Mouse (Mus musculus): ENCODE measurements around the gene Gm47985. TPM values are rescaled to one million over a fixed set of nuclear protein-coding genes. Genes with fewer than 3 reads are reported as not detected.

The Gm47985 gene
- polyA plus RNA-seq (2014; fragmentation: Illumina TruSeq; extraction: RNeasy Lipid Tissue Mini Kit (QIAGEN cat#74804); ENCODE audit: low read depth, low replicate concordance), result not detected

GRCm38 (mm10) chr1:151182266-151182665 lies at the start of gene Gm47985:
Gene Gm47985 (plus strand): TSS chr1:151182537.

GRCm38 (mm10) chr1:151192075-151192474 lies 9.7 kb downstream of the Gm47985 start, which contains the start of gene Gm8947:
Gene Gm8947 (plus strand): TSS chr1:151192376.

DNA sequence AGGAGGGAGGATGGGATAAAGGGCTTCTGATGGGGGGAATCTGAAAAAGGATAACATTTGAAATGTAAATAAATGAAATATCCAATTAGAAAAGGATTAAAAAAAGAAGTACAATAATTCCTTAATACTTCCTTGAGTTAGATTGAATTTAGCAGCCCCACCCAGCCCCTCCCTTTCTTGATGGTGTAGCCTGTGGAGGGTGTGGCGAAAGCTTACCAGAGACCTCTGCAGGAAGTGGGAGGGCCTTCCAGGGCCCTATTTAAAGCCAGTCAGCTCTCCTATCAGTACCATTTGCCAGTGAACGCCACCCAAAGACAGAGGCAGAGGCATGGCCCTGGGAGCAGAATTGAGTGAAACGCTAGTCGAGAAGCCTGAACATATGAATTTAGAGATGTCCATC lies 15.8 kb downstream of the Gm47985 start, which contains the start of gene Gm47995:
TSS of gene Gm47995 (plus strand) at position 329 of the 400 bp plus-strand sequence.

GRCm38 (mm10) chr1:151203818-151204217 lies 21.5 kb downstream of the Gm47985 start, which contains the start of gene 3110040M04Rik:
Gene 3110040M04Rik (plus strand): TSS chr1:151204121.

DNA sequence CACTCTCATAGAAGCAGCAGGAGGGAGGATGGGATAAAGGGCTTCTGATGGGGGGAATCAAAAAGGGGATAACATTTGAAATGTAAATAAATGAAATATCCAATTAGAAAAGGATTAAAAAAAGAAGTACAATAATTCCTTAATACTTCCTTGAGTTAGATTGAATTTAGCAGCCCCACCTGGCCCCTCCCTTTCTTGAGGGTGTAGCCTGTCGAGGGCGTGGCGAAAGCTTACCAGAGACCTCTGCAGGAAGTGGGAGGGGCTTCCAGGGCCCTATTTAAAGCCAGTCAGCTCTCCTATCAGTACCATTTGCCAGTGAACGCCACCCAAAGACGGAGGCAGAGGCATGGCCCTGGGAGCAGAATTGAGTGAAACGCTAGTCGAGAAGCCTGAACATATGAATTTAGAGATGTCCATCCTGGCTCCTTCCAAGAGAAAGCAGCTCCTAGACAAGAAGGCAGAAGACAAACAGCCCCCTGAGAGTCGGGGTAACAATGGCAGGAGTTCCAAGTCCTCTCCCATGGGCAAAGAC lies 27.6 kb downstream of the Gm47985 start, which contains the start of gene Gm47996:
TSS of gene Gm47996 (plus strand) at position 308 of the 532 bp plus-strand sequence.

Other genes starting within 250 kb of the Gm47985 start
- gene Hmcn1, start 189.1 kb upstream of the Gm47985 start, polyA plus RNA-seq (2014; fragmentation: Illumina TruSeq; extraction: RNeasy Lipid Tissue Mini Kit (QIAGEN cat#74804); ENCODE audit: low read depth, low replicate concordance), result 0.52 TPM
- gene Gm8947, start 9.8 kb downstream of the Gm47985 start, polyA plus RNA-seq (2014; fragmentation: Illumina TruSeq; extraction: RNeasy Lipid Tissue Mini Kit (QIAGEN cat#74804); ENCODE audit: low read depth, low replicate concordance), result not detected
- gene Gm47995, start 15.9 kb downstream of the Gm47985 start, polyA plus RNA-seq (2014; fragmentation: Illumina TruSeq; extraction: RNeasy Lipid Tissue Mini Kit (QIAGEN cat#74804); ENCODE audit: low read depth, low replicate concordance), result not detected
- gene 3110040M04Rik, start 21.6 kb downstream of the Gm47985 start, polyA plus RNA-seq (2014; fragmentation: Illumina TruSeq; extraction: RNeasy Lipid Tissue Mini Kit (QIAGEN cat#74804); ENCODE audit: low read depth, low replicate concordance), result not detected
- not detected for gene Gm47996, start 27.6 kb downstream of the Gm47985 start, polyA plus RNA-seq (2014; fragmentation: Illumina TruSeq; extraction: RNeasy Lipid Tissue Mini Kit (QIAGEN cat#74804); ENCODE audit: low read depth, low replicate concordance)
- 277 TPM for gene Ivns1abp, start 161.9 kb downstream of the Gm47985 start, polyA plus RNA-seq (2014; fragmentation: Illumina TruSeq; extraction: RNeasy Lipid Tissue Mini Kit (QIAGEN cat#74804); ENCODE audit: low read depth, low replicate concordance)
- 58.8 TPM for gene Swt1, start 245.9 kb downstream of the Gm47985 start, polyA plus RNA-seq (2014; fragmentation: Illumina TruSeq; extraction: RNeasy Lipid Tissue Mini Kit (QIAGEN cat#74804); ENCODE audit: low read depth, low replicate concordance)
- 50.6 TPM for gene Trmt1l, start 246.0 kb downstream of the Gm47985 start, polyA plus RNA-seq (2014; fragmentation: Illumina TruSeq; extraction: RNeasy Lipid Tissue Mini Kit (QIAGEN cat#74804); ENCODE audit: low read depth, low replicate concordance)

Measured in adrenal gland, adult 10 weeks (tissue).